Mouse (Mus musculus) NIH3T3 (cell line): ENCODE data around the gene C1qa.

Source experiments
- DNase-seq: peaks from one replicate; pipeline ENCODE4 v3.0.0-alpha.2; 2012; ENCODE audit warnings: low read depth

C1qa gene

DNA sequence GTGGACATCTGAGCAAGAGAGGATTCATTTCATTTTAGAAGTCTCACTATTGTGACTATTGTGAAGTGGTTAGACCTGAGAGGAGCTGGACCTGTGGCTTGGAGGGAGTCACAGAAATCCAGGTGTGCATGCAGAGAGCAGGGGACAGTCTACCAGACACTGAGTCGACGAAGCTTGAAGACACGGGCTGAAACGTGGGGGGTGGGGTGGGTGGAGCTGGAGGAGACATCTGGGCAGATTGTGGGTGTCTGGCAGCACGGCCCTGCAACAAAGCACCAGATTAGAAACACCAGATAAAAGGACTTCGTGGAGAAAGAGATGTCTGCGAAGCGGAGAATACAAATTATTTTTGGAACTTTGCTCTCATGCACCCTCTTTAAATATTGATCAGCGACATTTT is 35.1 kb downstream of the C1qa start:
- DNase-seq, result no peak

DNA sequence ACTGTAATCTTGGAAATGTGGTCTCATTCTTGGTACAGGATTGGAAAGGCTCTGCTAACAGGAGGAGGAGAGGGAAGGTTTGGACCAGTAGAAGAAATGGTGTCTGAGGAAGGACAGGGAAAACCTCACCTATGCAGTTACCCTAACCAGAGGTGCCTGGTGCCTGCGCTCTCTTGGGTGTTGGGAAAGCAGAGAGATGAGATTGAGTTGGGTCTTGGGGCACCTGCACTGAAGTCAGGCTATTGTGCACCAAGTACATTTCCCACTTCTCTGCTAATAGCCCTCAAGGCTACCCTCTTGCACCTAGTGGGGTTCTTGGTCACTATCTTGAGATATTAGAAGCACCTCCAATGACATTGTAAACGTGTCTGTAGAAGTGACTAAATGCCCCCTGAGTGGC is 36.2 kb downstream of the C1qa start:
- DNase-seq, result no peak

DNA sequence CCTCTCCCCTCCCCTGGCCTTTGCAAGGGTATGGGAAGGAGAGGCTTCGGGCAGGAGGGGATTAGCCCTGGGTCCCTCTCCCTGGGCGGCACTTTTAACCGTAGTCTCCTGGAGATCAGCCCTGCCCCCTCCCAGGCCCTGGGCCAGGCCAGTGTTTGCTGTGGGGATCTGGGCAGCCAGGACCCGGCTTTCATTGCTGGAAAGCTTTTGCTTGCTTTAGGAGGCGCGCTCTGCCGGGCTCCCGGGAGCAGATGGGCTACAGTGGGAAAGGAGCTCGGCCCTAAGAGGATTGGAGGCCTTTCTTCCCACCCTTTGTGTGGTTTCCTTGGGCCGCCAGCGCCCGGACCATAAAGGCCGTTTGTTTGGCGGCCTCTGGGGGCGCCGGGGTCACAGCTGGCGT is 36.8 kb downstream of the C1qa start:
- DNase-seq, result no peak

DNA sequence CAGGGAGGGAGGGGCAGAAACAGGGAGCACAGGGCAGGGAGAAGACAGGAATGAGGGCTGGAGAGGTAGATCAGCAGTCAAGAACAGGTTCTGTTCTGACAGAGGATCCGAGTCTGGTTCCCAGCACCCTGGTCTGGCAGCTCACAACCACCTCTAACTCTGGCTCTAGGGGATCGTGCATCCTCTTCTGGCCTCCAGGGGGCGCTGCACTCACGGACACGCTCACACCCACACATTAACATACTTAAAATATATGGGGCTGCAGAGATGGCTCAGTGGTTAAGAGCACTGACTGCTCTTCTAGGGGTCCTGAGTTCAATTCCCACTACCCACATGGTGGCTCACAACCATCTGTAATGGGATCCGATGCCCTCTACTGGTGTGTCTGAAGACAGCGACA is 38.6 kb downstream of the C1qa start:
- DNase-seq, result no peak

DNA sequence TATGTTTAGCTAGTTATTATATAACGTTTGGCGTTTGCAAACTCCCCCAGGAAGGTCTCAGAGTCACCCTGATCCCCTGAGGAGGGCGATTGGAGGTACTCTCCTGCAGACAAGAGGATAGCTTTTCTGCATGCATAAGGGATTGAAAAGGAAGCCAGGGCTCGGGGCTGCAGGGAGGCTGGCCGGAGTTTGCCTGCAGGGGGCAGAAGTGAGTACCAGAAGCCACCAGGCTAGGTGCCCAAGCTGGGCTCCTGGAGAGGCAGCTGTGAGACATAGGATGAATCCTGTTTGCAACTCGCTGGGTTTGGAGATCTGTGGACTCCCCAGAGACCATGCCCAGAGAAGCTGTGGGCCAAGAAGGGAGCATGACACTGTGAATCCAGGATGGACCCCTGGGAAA is 43.5 kb downstream of the C1qa start:
- peak; percentile 22 for DNase-seq

DNA sequence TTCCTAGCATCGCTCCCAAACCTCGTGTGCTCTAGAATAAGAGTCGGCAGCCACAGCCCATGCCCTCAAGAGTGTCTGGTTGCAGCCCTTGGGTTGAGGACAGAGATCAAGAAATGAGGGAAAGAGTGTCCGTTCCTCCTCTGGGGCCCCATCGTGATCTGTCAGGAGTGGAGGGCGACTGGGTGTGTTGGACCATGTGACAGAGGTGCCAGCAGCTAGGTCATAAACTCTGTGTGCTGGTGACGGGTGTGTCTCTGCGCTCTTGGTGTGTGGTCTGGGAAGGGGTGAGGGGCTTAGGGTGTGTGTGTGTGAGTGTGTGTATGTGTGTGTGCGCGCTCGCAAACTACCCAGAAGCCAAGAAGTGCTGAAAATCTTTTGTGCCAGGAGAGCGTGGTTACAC is 45.6 kb downstream of the C1qa start:
- no peak for DNase-seq

DNA sequence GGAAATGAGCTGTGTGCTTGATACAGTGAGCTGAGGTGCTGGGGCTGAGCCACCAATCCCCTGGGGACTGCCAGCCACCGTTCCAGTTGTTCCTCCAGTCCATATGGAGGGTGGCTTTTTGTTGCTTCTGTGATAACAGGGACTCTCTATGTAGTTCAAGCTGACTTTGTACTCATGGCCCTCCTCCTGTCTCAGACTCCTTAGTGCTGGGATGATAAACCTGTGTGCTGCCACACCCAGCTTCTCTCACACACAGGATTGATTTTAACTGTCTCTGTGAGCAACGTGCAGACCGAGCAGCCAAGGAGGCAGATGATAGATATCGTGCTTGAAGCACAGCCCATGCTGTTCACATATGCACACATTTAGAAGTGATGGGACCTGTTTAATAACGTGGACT is 46.5 kb downstream of the C1qa start:
- DNase-seq, result no peak

DNA sequence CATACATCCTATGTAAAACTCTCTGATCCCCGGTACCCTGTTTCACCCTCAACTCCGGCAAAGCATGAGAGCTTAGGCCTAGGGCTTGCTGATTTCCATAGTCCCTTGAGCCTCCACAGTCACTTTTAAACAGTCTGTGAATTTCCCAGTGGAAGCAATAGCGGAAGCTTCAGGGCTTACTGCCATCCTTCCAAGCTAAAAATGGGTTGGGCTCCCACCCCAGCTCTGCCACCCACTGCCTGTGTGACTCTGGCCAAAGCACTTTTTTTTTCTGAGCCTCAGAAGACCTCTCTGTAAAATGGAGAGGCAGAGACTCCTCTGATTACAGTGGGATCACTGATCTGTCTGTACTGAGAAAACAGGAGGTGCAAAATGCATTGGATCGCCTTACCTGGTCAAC is 50.0 kb downstream of the C1qa start:
- no peak for DNase-seq

DNA sequence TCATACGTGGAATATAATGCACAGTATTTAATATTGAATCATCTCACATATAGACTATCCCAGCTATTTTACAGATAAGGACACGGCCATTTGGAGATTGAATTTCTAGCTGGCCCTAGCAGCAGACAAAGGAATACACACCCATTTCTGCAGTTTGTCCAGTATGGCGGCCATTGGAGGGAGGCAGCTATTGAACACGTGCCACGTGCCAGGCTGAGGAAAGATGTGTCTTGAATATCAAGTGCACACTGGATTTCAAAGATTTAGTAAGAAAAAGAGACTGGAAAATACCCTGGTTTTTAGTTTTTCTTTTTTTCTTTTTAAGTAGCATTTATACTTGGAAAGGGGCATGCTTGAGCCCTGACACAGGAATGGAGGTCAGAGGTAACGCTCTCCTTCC is 51.4 kb downstream of the C1qa start:
- DNase-seq, result no peak
